Mouse (Mus musculus) kidney, postnatal 36 days (tissue): ENCODE measurements at regions not wholly inside any gene's neighbourhood (a gene's known extent, or its start where the extent isn't known, plus 50 kb on each side); places are given as distances from the start of the nearest gene placed in this dataset.
"Not testable (repeated sequence)": the region's sequence is repeated elsewhere in the genome, so short reads cannot be mapped to it uniquely, and the experiment has no call there.

Source experiments
- DNase-seq, 2 experiments: peaks; one replicate each; pipeline ENCODE4 v3.0.0; 2021 to 2022; ENCODE audit warnings: mixed read lengths in 2 of 2

- peak; percentile 8 to 9 for DNase-seq
Observed at GRCm38 (mm10) chr6:62889194-62889593, 366.5 kb upstream of the Grid2 start.

GRCm38 (mm10) chr6:62912758-62913157, 342.9 kb upstream of the Grid2 start:
- no peak for DNase-seq

GRCm38 (mm10) chr6:62917059-62917458, 338.6 kb upstream of the Grid2 start:
- not testable (repeated sequence) for DNase-seq

- no peak for DNase-seq
Observed at GRCm38 (mm10) chr6:62917956-62918355, 337.7 kb upstream of the Grid2 start.

- no peak for DNase-seq
Observed at GRCm38 (mm10) chr6:62919092-62919491, 336.6 kb upstream of the Grid2 start.
